ENCODE assay signal across 8 mouse cellular contexts in the genomic region with DNA sequence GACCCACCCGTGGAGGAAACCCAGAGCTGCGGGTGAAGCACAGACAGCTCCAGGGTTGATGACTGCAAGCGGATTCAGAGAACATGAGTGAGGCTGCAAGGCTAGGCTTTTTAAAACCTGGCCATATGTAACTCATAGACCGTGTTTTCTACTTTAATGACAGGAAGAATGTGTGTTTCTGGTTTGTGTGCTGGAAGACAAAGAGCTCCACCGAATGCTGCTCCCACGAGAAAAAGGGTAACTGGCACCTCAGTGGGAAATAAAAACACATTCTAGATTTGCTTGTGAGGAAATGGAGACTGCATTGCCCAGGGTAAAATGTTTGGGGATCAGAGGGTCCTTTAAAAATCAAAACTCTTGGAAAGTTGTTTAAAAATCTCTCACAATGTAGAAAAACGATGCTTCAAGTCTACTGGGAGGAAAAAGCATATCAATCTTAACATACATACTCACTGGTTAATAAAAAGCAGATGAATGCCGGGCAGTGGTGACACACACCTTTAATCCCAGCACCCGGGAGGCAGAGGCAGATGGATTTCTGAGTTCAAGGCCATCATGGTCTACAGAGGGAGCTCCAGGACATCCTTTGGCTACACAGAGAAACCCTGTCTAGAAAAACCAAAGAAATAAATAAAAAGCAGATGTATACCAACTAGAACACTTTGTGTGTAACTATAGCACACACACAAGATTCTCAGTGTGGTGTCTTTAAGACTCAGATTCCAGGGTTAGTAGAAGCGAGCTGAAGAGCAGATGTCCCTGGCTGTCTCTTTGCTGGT. TPM values are rescaled to one million over a fixed set of nuclear protein-coding genes. Genes with fewer than 3 reads are reported as not detected.
A peak's percentile ranks its signal among the peaks of the same experiment; 100 is the strongest.
DNase-seq lines count a peak whose midpoint lies in the region; ATAC-seq and TF ChIP-seq lines count a peak whose summit lies in the region.

No protein-coding gene starts in this region.

- H3K4me1 ChIP-seq in bone marrow, adult 2 months (ENCODE audit: control insufficient read depth, insufficient read depth, low read length) = no peaks in the 10 kb centered on the region; the same call in 1 of the 2 replicates
- H3K4me1 ChIP-seq in heart, embryonic 16.5 days (ENCODE audit: control insufficient read depth, insufficient read depth, low read length) = peaks cover 10% of the 10 kb centered on the region
- peaks cover 33% of the 10 kb centered on the region for H3K4me1 ChIP-seq in liver, embryonic 13.5 days (replicated peaks)

- peak; percentile 41 for TF ChIP-seq CTCF in layer of hippocampus, adult 2 months (conservative IDR thresholded peaks at IDR 0.05)
- TF ChIP-seq CTCF in bone marrow, adult 2 months (IDR thresholded peaks at IDR 0.05; ENCODE audit: control insufficient read depth, insufficient read depth, low read length) = no peak

- TF ChIP-seq POLR2A in bone marrow, adult 2 months (IDR thresholded peaks at IDR 0.05; ENCODE audit: borderline replicate concordance, control insufficient read depth, low read depth, low read length) = no peak

- H3K27ac ChIP-seq in layer of hippocampus, adult 2 months = peak overlapping the region; percentile 91
- H3K27ac ChIP-seq in bone marrow, adult 2 months (ENCODE audit: control insufficient read depth, insufficient read depth, low read depth, low read length, poor library complexity) = peak overlapping the region; percentile 68
- H3K27ac ChIP-seq in heart, embryonic 16.5 days (ENCODE audit: low read length) = peak overlapping the region; percentile 86
- H3K27ac ChIP-seq in liver, embryonic 13.5 days = peak overlapping the region; percentile 66

- H3K4me3 ChIP-seq in layer of hippocampus, adult 2 months = peak overlapping the region; percentile 75
- H3K4me3 ChIP-seq in bone marrow, adult 2 months (replicated peaks; ENCODE audit: control insufficient read depth, low read depth, low read length) = peak overlapping the region; percentile 87
- peak overlapping the region; percentile 91 for H3K4me3 ChIP-seq in heart, embryonic 16.5 days (ENCODE audit: low read length)
- H3K4me3 ChIP-seq in liver, embryonic 13.5 days (replicated peaks) = peak overlapping the region; percentile 87

- H3K4me2 ChIP-seq in heart, embryonic 16.5 days (ENCODE audit: low read depth, low read length) = peak overlapping the region; percentile 60
- peak overlapping the region; percentile 72 for H3K4me2 ChIP-seq in liver, embryonic 13.5 days

- H3K36me3 ChIP-seq in heart, embryonic 16.5 days (ENCODE audit: control insufficient read depth, insufficient read depth) = peaks cover 15% of the 10 kb centered on the region
- peaks cover 26% of the 10 kb centered on the region for H3K36me3 ChIP-seq in liver, embryonic 13.5 days

- H3K27me3 ChIP-seq in heart, embryonic 16.5 days (ENCODE audit: control insufficient read depth, insufficient read depth, low read length) = no peaks in the 10 kb centered on the region
- no peaks in the 10 kb centered on the region for H3K27me3 ChIP-seq in liver, embryonic 13.5 days

- DNase-seq in layer of hippocampus, adult 2 months (ENCODE audit: low spot score in 2 of 2) = no peak
- no peak for DNase-seq in layer of hippocampus, postnatal 36 days
- peak; percentile 26 for DNase-seq in liver, embryonic 13.5 days
- peak; percentile 49 for DNase-seq in thymus, postnatal 14 days
- DNase-seq in gastrocnemius, adult 8-10 months (ENCODE audit: low spot score in 2 of 2) = no peak
- no peak for DNase-seq in left cerebral cortex, adult 9 months (ENCODE audit: low spot score in 2 of 2)

- no peaks in the 10 kb centered on the region for H3K9me3 ChIP-seq in heart, embryonic 16.5 days (replicated peaks; ENCODE audit: control insufficient read depth, low read length)
- H3K9me3 ChIP-seq in liver, embryonic 13.5 days (replicated peaks) = no peaks in the 10 kb centered on the region

- peak overlapping the region; percentile 93 for H3K9ac ChIP-seq in heart, embryonic 16.5 days (ENCODE audit: low read length)
- H3K9ac ChIP-seq in liver, embryonic 13.5 days = peak overlapping the region; percentile 88

- ATAC-seq in heart, embryonic 16.5 days (replicated peaks; ENCODE audit: extremely low read depth, insufficient read depth, low FRiP score) = no peak
- no peak for ATAC-seq in liver, embryonic 13.5 days (ENCODE audit: low read depth)

- 7% methylated on average over 10 of the region's 10 CpGs for WGBS in bone marrow, adult 2 months
- WGBS in heart, embryonic 16.5 days = 10% methylated on average over 10 of the region's 10 CpGs
- WGBS in liver, embryonic 13.5 days (ENCODE audit: insufficient replicate concordance) = 5% methylated on average over 10 of the region's 10 CpGs

RNA-seq across cellular contexts. Expression of a gene that starts 0.6 kb away (rescaled TPM):
- total RNA-seq in layer of hippocampus, adult 2 months (2021) = 10 to 100 TPM; 13.7 to 15.6 TPM
- 10 to 100 TPM; 16.6 to 16.7 TPM for total RNA-seq in layer of hippocampus, postnatal 36 days (2021)
- polyA plus RNA-seq in bone marrow, adult 2 months (2011; ENCODE audit: insufficient read depth, insufficient read length, low replicate concordance, missing spikeins) = 17.4 and 26.4 TPM in 2 replicates
- polyA plus RNA-seq in heart, embryonic 16.5 days (2015; fragmentation: Nextera tagmentation; extraction: Ambion mirVana) = 66.3 and 75.8 TPM in 2 replicates
- polyA plus RNA-seq in liver, embryonic 13.5 days (2015; fragmentation: Nextera tagmentation; extraction: Ambion mirVana) = 68.8 and 70.4 TPM in 2 replicates
- 10 to 100 TPM; 11.9 to 14.4 (median 12.9) TPM for total RNA-seq in gastrocnemius, adult 8-10 months (2022)

Comparison
In these comparisons a context has a peak if more than half of its experiments do, and no peak if none do; other contexts are left out.
1. DNase-seq: peak in liver, embryonic 13.5 days (single experiment) and thymus, postnatal 14 days (single experiment); none in layer of hippocampus, adult 2 months (0 of 2), layer of hippocampus, postnatal 36 days (0 of 2), gastrocnemius, adult 8-10 months (0 of 2) and left cerebral cortex, adult 9 months (0 of 2).
2. Peak in every context shown above with its lines, with median percentiles within 50 percentile points of each other: H3K27ac ChIP-seq and H3K4me3 ChIP-seq.